Mouse (Mus musculus) Muller cell, postnatal 12 days (primary cell): ENCODE measurements around the gene Prps1.
"Not testable (repeated sequence)": the region's sequence is repeated elsewhere in the genome, so short reads cannot be mapped to it uniquely, and the experiment has no call there.

ENCODE experiments used
- DNase-seq: peaks from one replicate; pipeline ENCODE4 v3.0.0-alpha.2; 2015; ENCODE audit errors: inconsistent ontology term

The Prps1 gene

DNA sequence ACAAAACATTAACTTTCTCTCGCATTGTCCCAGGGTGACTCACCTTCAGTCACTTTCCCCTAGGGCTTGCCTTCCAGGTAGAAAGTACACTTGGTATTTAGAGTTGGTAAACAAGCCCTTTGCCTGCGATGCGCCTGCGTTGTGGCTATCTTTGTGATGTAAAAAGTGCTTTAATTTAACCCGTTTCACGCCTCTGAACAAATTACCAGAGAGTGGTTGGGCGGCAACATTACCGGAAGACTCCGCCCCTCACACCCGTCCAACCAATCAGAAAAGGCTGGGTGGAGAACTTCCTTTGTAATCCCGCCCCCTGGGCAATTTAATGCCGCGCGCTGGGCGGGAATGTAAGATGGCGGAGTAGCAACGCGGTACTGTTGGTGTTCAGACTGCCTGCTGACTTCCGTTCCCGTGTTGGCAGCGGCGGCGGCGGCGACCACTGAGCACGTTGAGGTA lies at the start of gene Prps1:
Prps1 (plus strand) TSS at position 335 of the 453 bp plus-strand sequence.
- peak; percentile 86 for DNase-seq

DNA sequence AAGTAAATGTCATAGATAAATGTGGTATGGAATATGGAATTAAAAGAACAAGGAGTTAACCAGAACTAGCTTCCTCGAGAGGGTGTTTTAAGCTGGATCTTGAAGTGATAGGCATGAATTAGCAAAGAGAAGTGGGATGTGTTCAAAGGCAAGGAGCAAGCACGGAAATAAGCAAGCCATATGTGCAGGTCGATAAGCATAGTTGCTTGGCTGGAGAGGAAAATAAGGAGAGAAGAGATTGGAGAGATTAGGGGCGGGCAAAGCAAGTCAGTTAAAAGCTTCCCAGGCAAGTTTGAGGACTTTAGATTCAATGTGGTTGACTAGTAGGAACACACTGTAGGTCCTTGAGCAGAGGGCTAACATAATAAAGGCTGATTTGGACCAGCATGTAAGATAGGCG lies 48.8 kb upstream of the Prps1 start:
- no peak for DNase-seq

DNA sequence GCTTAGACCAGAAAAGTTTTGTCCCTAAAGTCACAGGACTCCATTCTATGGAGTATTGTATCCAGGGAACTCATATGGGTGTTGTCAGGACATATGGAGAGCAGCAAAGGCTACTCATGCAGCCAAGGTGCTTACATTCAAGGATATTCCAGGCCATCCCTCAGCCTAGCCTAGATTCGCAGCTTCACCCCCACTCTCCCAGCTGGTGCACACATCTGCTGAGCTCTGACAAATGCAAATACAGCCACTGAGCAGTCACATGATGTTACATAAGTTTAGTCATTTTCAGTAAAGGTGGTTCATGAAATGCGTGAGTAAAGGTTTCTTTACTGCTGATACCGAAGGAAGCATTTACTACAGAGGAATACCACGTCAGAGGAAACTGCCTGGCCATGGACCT lies 37.9 kb upstream of the Prps1 start:
- no peak for DNase-seq

DNA sequence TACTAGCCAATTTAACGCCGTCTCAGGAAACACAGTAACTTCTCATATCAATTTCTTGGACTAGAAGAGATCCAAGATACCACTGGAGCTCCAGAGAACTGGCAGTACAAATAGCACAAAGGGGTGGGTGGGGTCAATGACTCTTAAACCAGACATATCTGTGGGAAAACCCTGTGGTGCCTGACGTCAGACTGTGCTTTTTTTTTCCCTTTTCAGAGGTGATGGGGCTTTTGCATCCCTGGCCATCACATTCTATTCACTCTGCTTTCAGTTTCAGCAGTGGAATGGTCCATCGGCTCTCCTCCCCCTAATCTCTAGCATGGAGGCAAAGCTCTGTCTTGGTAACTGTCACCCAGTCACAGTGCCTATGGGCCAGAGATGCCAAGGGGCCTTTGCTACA lies 29.3 kb upstream of the Prps1 start:
- DNase-seq: no peak

DNA sequence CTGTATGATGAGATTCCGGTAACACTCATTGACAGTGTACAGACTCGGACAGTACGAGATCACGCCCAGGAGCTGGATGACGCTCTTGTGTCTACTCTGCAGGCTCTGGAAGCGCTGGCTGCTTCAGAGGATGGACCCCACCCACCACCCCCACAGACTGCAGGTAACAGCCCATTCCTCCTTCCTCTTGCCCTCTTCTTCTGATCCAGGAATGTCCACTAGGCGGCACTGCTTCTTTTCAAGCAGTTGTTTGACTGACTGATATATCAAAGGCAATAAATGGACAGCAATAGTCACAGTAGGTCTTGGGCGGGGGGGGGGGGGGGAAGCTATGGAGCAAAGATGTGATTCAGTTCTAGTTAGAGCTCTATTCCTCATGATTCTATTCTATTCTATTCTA lies 28.2 kb upstream of the Prps1 start:
- DNase-seq: no peak

DNA sequence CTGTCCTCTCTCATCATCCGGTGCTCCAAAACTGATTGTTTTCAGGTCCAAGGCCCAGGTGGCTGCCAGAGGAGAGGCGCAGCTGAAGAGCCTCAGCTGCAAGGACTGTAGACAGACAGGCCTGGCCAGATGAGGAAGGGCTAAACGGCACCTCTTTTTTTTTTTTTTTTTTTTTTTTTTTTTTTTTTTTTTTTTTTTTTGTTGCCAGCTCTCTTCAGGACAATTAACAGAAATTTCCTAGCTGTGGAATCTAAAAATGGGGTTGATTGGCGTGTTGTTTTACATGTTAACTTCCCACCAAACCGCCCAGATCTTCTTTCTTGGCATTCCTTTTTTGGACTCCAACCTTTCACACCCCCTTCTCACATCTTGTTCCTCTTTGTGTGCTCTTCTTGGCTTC lies 26.4 kb upstream of the Prps1 start:
- no peak for DNase-seq

DNA sequence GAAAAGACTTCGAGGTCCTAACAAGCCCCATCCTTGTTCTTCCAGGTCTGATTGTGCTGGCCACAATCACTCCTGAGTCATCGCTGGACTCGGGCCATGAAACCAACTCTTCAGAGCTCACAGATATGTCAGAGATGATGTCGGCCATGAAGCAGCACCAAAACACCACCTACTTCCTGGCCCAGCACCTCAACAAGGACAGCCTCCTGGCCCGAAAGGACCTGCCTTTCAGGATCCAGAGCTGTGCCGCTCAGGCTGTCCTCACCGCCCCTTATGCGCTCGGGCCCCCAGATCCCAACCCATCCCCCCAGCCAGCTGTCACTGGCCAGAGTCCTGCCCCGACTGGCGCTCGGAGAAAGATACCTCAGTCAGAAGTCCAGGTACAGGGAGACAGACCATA lies 25.9 kb upstream of the Prps1 start:
- DNase-seq: peak; percentile 40

DNA sequence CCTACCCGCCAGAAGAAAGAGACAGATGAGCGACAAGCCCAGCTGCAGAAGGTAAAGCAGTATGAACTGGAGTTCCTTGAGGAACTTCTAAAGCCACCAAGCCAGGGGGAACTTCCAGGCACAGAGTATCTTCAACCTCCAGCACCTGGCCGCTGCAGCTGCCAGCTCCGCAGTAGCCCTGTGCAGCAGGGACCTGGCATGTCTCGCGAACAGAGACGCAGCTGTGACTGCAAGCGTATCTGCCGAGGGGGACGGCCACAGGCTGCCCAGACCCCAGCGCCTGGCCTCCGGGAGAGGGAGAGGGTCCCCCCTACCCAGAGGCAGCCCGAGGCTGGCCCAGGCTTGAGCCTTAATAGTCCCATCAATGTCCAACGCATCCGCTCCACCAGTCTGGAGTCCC lies 24.4 kb upstream of the Prps1 start:
- no peak for DNase-seq

DNA sequence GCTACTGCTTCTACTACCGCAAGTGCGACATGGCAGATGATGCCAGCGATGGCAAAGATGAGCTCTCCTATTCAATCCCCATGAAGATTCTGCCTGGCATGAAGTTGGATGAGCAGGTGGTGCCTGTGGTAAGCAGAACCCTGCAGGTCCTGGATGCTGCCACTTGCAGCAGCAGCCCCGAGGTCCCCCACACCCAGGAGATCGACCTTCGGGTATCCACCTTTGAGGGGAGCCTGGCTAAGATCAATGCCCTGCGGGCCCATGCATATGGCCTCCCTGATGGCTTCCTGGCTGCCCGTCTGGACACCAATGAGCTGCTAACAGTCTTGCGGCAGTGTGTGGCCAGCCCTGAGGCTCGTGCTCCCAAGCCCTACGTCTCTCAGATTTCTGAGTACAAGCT lies 23.6 kb upstream of the Prps1 start:
- DNase-seq: no peak

DNA sequence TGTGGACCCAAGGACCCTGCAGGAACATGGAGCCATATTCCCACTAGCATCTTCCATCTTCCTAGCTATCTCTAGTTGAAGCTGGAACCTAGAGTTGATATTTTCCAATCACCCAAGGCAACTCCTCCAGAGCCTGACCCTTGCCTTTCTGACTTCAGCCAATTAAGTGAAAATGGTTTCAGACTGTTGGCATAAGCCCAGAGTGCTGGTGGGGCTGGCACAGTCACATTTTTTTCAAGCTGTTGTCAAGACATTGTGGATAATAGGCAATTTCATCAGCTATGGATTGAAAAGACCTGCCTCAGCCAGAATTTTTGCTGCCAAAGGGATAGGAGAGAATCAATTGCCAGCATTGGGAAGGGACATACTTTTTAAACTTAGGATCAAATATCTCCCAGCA lies 18.5 kb upstream of the Prps1 start:
- DNase-seq: no peak

DNA sequence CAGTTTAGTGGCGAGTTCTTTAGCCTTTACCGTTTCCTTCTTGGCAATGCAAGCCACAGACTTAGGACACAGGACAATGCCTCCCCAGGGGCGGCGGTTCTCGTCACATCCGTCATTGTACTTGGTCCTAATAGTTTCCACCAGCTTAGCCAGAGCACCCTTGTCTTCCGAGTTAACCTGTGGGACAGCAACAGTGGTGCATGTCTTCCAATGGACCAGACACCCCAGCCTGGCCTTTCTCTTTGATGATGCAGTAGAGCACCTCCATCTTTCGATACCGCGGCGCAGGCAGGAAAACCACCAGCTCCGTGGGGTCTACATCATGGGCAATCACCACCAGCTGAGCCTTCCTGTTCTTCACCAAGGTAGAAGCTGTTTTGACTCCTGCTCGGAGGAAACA lies 10.9 kb upstream of the Prps1 start:
- no peak for DNase-seq

DNA sequence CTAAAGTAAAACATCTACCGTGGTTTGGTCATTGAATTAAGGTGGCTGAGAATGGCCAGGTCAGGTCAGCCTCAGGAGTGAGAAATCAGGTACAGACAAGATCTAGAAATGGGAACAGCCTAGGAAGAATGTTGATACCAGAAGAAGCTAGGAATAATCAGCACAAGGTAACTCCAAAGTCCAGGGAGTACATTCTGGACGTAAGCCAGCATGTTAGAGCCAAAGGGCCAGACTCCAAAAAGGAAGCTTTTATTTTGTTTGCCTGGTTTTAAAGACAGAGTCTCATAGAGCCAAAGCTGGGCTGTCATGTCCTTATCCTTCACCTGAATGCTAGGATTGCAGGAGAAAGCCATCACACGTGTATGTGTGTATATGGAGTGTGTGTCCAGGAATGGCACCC lies 6.3 kb upstream of the Prps1 start:
- DNase-seq: no peak

DNA sequence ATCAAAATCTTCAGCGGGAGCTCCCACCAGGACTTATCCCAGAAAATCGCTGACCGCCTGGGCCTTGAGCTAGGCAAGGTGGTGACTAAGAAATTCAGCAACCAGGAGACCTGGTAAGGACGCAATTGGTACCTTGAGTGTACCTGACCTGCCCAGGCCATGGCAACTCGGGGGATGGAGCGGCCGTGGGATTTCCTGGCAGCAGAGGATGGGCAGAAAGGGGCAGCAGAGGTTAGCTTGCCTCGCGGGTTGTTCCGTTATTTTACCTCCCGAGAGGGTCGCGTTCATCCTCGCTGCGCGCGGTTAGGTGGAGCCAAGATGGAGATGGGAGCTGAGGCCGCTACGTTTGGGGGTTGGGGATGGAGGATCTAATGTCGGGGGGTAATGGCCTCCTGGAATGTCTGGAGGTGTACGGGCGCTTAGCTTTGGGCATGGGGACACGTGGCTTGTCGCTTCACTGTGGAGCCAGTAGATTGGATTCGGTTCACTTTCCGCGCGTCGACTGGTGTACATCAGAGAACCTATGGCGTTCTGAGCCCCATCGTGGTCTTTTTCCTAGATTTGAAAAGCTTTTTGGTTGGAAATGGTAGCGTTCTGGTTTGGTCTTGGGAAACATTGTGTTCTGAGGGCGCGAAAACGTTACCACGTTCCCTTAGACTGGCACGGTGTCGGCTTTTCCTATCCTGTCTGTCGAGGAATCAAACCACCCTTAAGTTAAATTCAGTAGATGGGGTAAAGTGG lies 508 bp downstream of the Prps1 start:
- DNase-seq: peak; percentile 26

DNA sequence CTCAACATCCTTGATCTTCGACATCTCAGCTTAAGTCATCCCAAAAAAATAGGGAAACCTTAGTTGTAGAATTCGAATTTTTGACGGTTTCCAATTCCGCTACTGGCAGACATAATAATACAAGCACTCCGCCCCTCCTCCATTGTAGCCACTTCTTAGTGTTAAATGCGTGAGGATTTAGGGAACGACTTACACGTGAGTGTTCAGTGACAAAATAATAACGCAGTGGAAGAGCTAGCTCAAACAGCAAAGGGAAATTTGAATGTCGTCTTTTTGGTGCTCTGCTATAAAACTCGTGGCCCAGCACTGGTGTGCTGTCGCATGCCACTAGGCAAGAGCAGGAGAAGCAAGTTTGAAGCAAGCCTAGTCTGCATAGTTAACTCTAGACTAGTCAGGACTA lies 1.1 kb downstream of the Prps1 start:
- DNase-seq: no peak

DNA sequence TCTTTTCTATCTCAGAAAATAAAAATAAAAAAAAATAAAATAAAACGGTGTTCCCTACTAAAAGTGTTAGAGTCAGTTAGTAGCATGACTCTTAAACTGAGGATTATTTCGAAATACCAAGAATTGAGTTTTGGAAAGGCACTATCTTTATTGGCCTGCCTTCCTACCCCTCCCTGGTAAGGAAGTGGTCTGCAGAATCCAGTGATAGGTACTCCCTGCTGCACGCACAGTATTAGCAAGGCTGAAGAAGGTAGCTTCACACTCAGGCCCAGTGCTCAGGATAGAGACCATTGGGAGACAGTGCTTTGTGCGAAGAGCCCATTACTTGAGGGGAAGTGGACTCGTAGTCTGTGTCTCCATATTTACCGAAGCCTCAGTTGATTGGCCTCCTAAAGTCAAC lies 21.8 kb downstream of the Prps1 start:
- DNase-seq: no peak

DNA sequence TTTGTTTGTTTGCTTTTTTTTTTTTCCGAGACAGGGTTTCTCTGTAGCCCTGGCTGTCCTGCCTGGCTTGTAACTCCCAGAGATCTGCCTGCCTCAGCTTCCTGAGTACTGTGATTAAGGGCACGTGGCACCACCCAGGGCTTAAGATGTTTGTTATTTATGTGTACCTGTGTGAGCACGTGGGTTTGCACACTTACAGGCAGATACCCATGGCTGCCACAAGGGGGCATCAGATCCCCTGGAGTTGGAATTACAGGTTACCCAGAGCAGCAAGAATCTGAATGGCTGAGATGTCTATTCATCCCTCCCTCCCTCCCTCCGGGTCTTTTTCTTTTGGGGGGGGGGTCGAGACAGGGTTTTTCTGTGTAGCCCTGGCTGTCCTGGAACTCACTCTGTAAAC lies 22.8 kb downstream of the Prps1 start:
- no peak for DNase-seq

DNA sequence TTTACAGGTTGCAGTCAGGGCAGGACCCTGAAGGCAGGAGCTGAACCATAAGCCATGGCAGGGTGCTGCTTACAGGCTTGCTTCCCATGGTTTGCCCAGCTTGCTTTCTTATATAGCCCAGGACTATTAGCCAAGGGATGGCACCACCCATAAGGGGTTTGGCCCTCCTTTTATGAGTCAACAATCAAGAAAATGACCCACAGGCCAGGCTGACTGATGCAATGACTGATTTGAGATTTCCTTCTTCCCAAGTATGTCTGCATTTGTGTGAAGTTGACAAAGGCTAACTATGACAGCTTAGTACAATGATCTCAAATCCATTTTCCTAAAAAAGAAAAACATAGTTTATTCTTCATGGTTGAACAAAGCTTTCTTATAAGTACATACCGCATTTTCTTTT lies 32.8 kb downstream of the Prps1 start:
- no peak for DNase-seq

DNA sequence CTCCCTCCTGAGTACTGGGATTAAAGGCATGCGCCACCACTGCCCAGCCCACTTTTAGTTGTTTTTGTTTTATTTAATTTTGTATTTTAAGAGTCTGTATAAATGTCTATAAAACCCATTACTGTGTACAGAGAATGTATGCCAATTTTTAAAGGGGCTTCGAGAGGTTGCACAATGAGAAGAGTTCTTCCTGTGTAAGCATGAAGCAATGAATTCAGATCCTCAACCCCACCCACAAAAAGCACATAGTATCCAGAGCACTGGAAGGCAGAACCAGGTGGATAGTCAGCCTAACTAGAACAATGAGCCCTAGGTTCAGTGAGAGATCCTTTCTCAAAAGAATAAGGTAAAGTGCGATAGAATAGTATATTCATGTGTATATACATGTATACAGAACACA lies 33.8 kb downstream of the Prps1 start:
- no peak for DNase-seq

DNA sequence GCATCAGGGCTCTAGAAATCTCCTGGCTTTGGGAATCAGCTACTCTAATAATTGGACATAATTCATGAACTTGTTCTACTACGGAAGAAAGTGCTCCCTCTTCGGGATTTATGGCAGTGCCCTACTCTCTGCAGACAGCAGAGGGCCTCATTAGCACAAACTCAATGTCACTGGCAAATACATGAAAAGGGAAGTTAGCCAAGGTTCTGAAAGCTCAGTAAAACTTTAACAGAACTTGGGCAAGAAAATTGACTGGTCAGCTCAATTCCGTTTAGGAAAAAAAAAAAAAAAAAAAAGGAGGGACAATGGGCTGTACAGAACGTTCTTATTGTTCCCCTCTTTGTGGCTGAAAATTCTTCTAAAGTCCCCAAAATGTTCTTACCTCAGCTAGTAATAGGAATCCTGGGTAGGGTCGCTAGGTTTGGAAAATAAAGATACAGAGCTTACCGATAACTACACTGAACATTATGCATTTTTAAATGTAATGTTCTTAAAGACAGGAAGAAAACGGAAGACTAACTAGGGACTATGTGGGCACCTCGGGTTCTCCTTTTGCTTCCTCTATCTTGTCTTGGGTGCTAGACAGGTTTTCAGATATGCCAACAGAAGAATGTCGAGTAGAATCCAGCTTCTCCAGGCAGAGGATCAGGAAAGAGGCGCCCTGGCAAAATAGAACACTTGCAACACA lies 35.6 kb downstream of the Prps1 start:
- DNase-seq: peak; percentile 27

DNA sequence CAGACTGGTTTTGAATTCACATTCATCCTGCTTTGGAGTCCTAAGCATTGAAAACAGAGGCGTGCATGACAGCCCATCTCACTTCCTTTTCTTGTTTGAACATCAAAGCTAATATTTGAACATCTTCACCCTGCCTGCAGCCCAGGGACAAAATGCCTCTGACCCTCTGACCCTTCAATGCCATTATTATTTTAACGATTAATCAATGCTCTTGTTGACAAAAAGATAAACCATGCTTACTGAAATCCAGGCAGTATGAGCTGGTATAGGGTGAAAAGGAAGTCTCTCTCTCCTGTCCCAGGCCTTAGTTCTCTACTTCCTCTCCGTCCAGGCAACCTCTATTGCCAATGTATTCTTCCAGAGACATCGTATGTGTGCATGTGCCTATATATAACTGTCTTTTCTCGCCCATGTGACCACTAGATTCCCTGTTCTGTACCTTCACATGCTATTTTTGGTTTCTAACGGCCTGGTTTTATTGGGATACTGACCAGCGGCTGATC lies 37.2 kb downstream of the Prps1 start:
- no peak for DNase-seq

DNA sequence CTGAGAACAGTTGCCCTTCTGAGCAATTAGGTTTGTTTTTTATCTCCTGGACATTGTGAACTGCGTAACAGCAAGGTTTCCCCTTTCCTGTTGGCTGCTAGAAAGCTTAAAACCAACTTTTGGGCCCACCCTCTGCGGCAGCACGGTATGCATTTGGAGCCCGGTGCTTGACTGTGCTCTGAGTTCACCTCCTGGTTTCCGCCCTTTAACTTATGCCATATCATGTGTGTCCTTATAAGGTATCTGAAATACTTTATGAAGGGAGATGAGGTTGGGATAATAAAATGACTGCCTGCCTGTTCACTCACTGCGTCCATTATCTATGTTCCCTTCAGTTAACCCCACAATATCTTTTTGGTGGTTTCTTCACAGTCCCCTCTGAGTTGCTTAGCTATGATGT lies 37.8 kb downstream of the Prps1 start:
- DNase-seq: no peak

DNA sequence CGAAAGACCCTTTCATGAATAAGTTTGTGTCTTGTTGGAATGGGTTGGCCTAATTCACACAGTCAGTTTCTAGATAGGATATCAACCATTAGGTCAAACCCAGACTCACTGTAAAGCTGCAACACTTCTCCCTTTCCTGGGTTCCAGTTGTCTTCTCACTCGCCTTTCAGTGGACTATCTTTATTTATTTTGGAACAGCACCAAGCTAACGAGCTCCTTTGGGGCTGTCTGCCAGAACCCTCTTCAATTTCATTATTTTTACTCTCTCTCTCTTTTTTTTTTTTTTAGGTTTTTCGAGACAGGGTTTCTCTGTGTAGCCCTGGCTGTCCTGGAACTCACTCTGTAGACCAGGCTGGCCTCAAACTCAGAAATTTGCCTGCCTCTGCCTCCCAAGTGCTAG lies 42.0 kb downstream of the Prps1 start:
- DNase-seq: not testable (repeated sequence)

DNA sequence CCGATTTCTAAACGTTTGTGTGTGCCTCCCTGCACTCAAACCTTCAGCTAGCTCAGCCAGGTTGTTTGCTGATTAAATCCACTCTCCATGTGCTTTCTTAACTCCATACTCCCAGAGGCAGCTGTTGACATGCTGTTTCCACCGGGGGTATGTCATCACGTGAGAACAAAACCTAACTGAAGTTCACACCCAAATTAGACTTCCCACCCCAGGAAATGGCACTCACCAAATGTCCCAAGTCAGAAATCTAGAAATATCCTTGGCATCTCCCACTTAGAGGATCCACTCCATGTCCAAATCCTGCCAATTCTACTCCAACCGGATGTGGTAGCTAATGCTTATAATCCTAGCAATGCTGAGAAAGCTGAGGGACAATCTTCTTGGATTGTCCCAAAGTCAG lies 43.9 kb downstream of the Prps1 start:
- DNase-seq: no peak
